Mouse (Mus musculus) hindbrain, embryonic 16.5 days (tissue): ENCODE data around the gene Ell. TPM values are rescaled to one million over a fixed set of nuclear protein-coding genes. Genes with fewer than 3 reads are reported as not detected.

Source experiments
- ATAC-seq: fragments of 200-750 bp; cut with Nextera tagmentation; 2 replicates; pipeline ENCODE4 v1.8.0; 2017; ENCODE audit warnings: moderate TSS enrichment, moderate library complexity
- H3K27ac ChIP-seq: fragments of 300-500 bp; sonication (generic); 2 replicates; pipeline ENCODE4 v1.5.1; 2014; ENCODE audit warnings: low read depth, mild to moderate bottlenecking, control low read depth, low read length, moderate library complexity
- H3K27me3 ChIP-seq: fragments of 300-500 bp; sonication (generic); replicated peaks from 2 replicates; pipeline ENCODE4 v1.6.1; 2014; ENCODE audit warnings: low read length; ENCODE audit not compliant: control insufficient read depth, insufficient read depth
- H3K36me3 ChIP-seq: fragments of 300-500 bp; sonication (generic); 2 replicates; pipeline ENCODE4 v1.6.1; 2014; ENCODE audit warnings: mild to moderate bottlenecking, low read length, moderate library complexity, mixed read lengths; ENCODE audit not compliant: control insufficient read depth, insufficient read depth
- H3K4me1 ChIP-seq: fragments of 300-500 bp; sonication (generic); 2 replicates; pipeline ENCODE4 v1.6.1; 2014; ENCODE audit warnings: low read depth, low read length; ENCODE audit not compliant: control insufficient read depth, insufficient read depth
- H3K4me2 ChIP-seq: fragments of 300-500 bp; sonication (generic); 2 replicates; pipeline ENCODE4 v1.6.1; 2014; ENCODE audit warnings: mild to moderate bottlenecking, low read length, control low read depth, moderate library complexity
- H3K4me3 ChIP-seq: fragments of 300-500 bp; sonication (generic); 2 replicates; pipeline ENCODE4 v1.5.1; 2014; ENCODE audit warnings: mild to moderate bottlenecking, low read length, control low read depth, moderate library complexity
- H3K9ac ChIP-seq: fragments of 300-500 bp; sonication (generic); 2 replicates; pipeline ENCODE4 v1.6.1; 2014; ENCODE audit warnings: low read depth, mild to moderate bottlenecking, control low read depth, low read length, moderate library complexity
- H3K9me3 ChIP-seq: fragments of 300-500 bp; sonication (generic); 2 replicates; pipeline ENCODE4 v1.6.1; 2014; ENCODE audit warnings: mild to moderate bottlenecking, low read length, moderate library complexity; ENCODE audit not compliant: control insufficient read depth
- WGBS: fragments of 180-500 bp; shearing (Covaris S2); extraction: QIAGEN DNeasy Blood & Tissue Kit; methylation state at CpG from one replicate; pipeline ENCODE4 v1.1.7; 2014; 5-methylcytosine and 5-hydroxymethylcytosine counted together
- polyA plus RNA-seq: library from polyadenylated mRNA; unstranded; fragments of >200 nt; fragmentation: Nextera tagmentation; extraction: Ambion mirVana; gene quantifications from 2 replicates; pipeline ENCODE4 v1.2.1, GENCODE M21; 2015

The Ell gene
- polyA plus RNA-seq, 1 experiment from 2014 or later: 14.9 TPM

GRCm38 (mm10) chr8:70564696-70565235 is 25.5 kb downstream of the Ell start:
- Histone ChIP-seq H3K27me3 (no peaks in the 10 kb centered on the region), H3K9me3 (no peaks in the 10 kb centered on the region), H3K36me3 (no peaks in the 10 kb centered on the region), H3K4me1 (peaks cover 11% of the 10 kb centered on the region), H3K27ac (no peak overlapping the region), H3K4me3 (no peak overlapping the region), H3K9ac (no peak overlapping the region), H3K4me2 (no peak overlapping the region)
- 77% methylated on average over 3 of the region's 3 CpGs for WGBS
- ATAC-seq: no peak

- ATAC-seq: no peak
- H3K9me3 ChIP-seq: no peaks in the 10 kb centered on the region
- no peak overlapping the region for H3K4me3 ChIP-seq
- H3K27ac ChIP-seq: no peak overlapping the region
- 55% methylated on average over 3 of the region's 3 CpGs for WGBS
- H3K36me3 ChIP-seq: no peaks in the 10 kb centered on the region
- no peaks in the 10 kb centered on the region for H3K27me3 ChIP-seq
- H3K4me2 ChIP-seq: no peak overlapping the region
- no peak overlapping the region for H3K9ac ChIP-seq
- peaks cover 3% of the 10 kb centered on the region for H3K4me1 ChIP-seq
Measured at GRCm38 (mm10) chr8:70565561-70565960, 26.3 kb downstream of the Ell start.

GRCm38 (mm10) chr8:70570360-70570759 is 31.1 kb downstream of the Ell start:
- Histone ChIP-seq H3K27me3 (no peaks in the 10 kb centered on the region), H3K9me3 (no peaks in the 10 kb centered on the region), H3K27ac (no peak overlapping the region; the same call in 1 of the 2 replicates), H3K4me2 (no peak overlapping the region), H3K4me3 (no peak overlapping the region), H3K4me1 (no peaks in the 10 kb centered on the region; the same call in none of the 2 replicates), H3K36me3 (peaks cover 6% of the 10 kb centered on the region; the same call in 1 of the 2 replicates), H3K9ac (no peak overlapping the region)
- no peak for ATAC-seq

- H3K4me1 ChIP-seq: no peaks in the 10 kb centered on the region; the same call in 1 of the 2 replicates
- H3K27ac ChIP-seq: peak overlapping the region; percentile 7; the same call in 1 of the 2 replicates
- no peak for ATAC-seq
- H3K4me3 ChIP-seq: no peak overlapping the region
- H3K36me3 ChIP-seq: peaks cover 7% of the 10 kb centered on the region; the same call in 1 of the 2 replicates
- H3K4me2 ChIP-seq: no peak overlapping the region
- H3K9me3 ChIP-seq: no peaks in the 10 kb centered on the region
- H3K27me3 ChIP-seq: no peaks in the 10 kb centered on the region
- H3K9ac ChIP-seq: no peak overlapping the region
- 82% methylated on average over 6 of the region's 6 CpGs for WGBS
Measured at GRCm38 (mm10) chr8:70570990-70571389, 31.7 kb downstream of the Ell start.

GRCm38 (mm10) chr8:70574302-70574701 is 35.0 kb downstream of the Ell start:
- H3K9me3 ChIP-seq: no peaks in the 10 kb centered on the region
- no peaks in the 10 kb centered on the region for H3K27me3 ChIP-seq
- peaks cover 15% of the 10 kb centered on the region for H3K36me3 ChIP-seq
- ATAC-seq: no peak
- H3K27ac ChIP-seq: no peak overlapping the region
- H3K4me1 ChIP-seq: no peaks in the 10 kb centered on the region; the same call in 1 of the 2 replicates
- H3K4me3 ChIP-seq: no peak overlapping the region
- no peak overlapping the region for H3K9ac ChIP-seq
- H3K4me2 ChIP-seq: no peak overlapping the region

- H3K4me2 ChIP-seq: no peak overlapping the region
- no peak for ATAC-seq
- H3K36me3 ChIP-seq: peaks cover 16% of the 10 kb centered on the region
- H3K4me1 ChIP-seq: no peaks in the 10 kb centered on the region; the same call in 1 of the 2 replicates
- no peak overlapping the region for H3K27ac ChIP-seq
- H3K9me3 ChIP-seq: no peaks in the 10 kb centered on the region
- H3K4me3 ChIP-seq: no peak overlapping the region
- H3K27me3 ChIP-seq: no peaks in the 10 kb centered on the region
- 76% methylated on average over 4 of the region's 4 CpGs for WGBS
- no peak overlapping the region for H3K9ac ChIP-seq
Measured at GRCm38 (mm10) chr8:70574915-70575314, 35.7 kb downstream of the Ell start.

- ATAC-seq: no peak
- no peak overlapping the region for H3K27ac ChIP-seq
- H3K27me3 ChIP-seq: no peaks in the 10 kb centered on the region
- no peak overlapping the region for H3K4me2 ChIP-seq
- peaks cover 28% of the 10 kb centered on the region for H3K36me3 ChIP-seq
- H3K4me3 ChIP-seq: no peak overlapping the region
- no peaks in the 10 kb centered on the region for H3K9me3 ChIP-seq
- H3K9ac ChIP-seq: no peak overlapping the region
- no peaks in the 10 kb centered on the region for H3K4me1 ChIP-seq
- 87% methylated on average over 3 of the region's 3 CpGs for WGBS
Measured at GRCm38 (mm10) chr8:70577207-70577606, 38.0 kb downstream of the Ell start.

GRCm38 (mm10) chr8:70583476-70584387 is 44.5 kb downstream of the Ell start:
- Histone ChIP-seq H3K9me3 (no peaks in the 10 kb centered on the region), H3K27ac (no peak overlapping the region; the same call in 1 of the 2 replicates), H3K4me2 (no peak overlapping the region), H3K9ac (no peak overlapping the region), H3K27me3 (no peaks in the 10 kb centered on the region), H3K4me1 (no peaks in the 10 kb centered on the region), H3K36me3 (peaks cover 38% of the 10 kb centered on the region), H3K4me3 (no peak overlapping the region)
- 84% methylated on average over 18 of the region's 18 CpGs for WGBS
- ATAC-seq: peak; percentile 35

- H3K36me3 ChIP-seq: peaks cover 34% of the 10 kb centered on the region
- no peaks in the 10 kb centered on the region for H3K4me1 ChIP-seq
- H3K9me3 ChIP-seq: no peaks in the 10 kb centered on the region
- no peak overlapping the region for H3K9ac ChIP-seq
- no peak overlapping the region for H3K4me3 ChIP-seq
- no peak overlapping the region for H3K27ac ChIP-seq
- no peaks in the 10 kb centered on the region for H3K27me3 ChIP-seq
- ATAC-seq: peak; percentile 34
- WGBS: 90% methylated on average over 6 of the region's 9 CpGs
- H3K4me2 ChIP-seq: no peak overlapping the region
Measured at GRCm38 (mm10) chr8:70584606-70585257, 45.5 kb downstream of the Ell start.
